Mouse (Mus musculus): Measurements from ENCODE around the gene Rps19.
A peak's percentile ranks its signal among the peaks of the same experiment; 100 is the strongest.
"Not testable (repeated sequence)": the region's sequence is repeated elsewhere in the genome, so short reads cannot be mapped to it uniquely, and the experiment has no call there.

Rps19 gene

DNA sequence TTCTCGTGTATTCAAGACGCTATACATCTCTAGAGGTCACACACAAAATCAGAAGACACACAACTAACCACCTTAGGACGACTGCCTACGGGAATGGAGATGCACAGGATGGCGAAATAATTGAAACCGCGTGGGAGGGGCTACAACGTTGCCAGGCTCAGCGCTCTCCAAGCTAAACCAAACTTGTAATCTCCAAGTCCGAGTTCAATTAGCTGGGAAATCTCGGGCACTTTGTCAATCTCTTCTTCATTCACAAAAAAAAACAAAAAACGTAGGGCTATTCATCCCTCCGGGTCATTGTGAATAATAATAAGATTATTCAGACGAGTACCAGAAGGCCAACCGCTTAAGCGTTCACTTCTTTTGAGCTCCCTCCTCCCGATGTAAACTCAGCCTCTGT, 15.1 kb upstream of the Rps19 start:
- no peak for DNase-seq (ENCODE audit: extremely low read depth, insufficient read length, low spot score)

DNA sequence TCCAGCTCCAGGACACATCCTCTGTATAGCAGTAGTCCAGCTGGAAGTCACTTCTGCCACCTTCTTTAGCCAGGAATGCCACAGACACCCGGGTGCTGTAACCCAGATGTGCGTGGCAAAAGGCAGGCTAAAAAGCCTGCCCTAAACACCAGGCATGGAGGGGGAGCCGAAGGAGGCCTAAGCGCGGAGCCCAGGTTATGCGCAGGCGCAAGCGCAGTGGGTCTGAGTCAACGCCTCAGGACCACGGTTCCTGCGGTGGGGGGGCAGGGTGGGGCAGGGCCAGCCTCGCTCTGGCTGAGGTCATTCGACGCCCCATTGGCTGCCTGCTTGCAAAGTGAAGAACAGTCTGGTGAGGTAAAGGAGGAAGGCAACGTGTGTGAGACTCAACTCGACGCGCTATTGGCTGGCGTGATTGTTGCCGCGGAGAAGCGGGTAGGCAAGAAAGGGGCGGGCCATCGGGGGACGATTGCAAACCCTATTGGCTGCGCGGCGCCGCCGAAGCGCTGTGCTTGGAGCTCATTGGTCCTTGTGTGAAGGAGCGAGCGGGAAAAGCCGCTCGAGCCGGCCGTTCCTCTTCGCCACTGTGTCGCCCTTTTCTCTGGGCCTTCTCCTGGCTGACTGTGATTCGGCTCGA, 14.5 kb upstream of the Rps19 start, which contains the start of the genes Lypd4 and Dmrtc2:
Gene Lypd4, minus strand, starts transcription at position 410 of the 634 bp plus-strand sequence.
Gene Dmrtc2, plus strand, starts transcription at position 526 of the 634 bp plus-strand sequence.
- no peak for DNase-seq (ENCODE audit: extremely low read depth, insufficient read length, low spot score)

DNA sequence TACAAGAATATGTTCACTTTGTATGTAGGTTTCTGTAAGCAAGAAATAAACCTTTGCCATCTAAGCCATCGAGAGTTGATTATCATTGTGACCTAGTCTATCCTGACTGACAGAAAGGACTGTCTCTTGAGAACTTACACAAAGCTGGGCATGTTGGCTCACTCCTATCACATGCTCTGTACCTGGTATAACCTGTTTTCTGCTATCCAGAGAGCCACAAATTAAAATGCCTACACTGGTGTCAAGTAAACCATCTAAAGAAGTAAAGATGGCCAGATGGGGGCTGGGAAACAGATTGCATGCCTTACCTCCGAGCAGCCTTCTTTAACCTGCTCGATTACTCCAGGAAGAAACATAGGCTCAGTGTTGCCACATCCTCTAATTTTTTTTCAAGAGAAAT, 6.6 kb upstream of the Rps19 start:
- DNase-seq (ENCODE audit: extremely low read depth, insufficient read length, low spot score) = no peak

DNA sequence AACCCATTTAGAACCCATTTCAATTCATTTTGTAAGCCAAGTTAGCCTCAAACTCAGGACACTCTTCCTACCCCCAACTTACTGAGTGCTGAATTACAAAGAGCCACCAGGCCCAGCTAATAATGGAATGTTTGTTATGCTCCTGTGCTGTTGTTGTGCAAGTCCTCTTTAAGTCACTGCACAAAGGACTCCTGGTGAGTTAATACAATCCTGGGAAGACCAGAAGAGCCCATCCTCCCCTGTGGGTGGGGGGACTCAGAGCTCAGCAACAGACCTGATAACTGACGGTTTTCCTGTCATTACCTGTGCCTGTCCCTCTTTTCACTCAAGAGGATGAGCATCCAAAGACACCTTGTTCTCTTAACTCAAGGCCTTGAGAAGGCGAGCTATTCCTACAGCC, 4.6 kb upstream of the Rps19 start:
- no peak for DNase-seq (ENCODE audit: extremely low read depth, insufficient read length, low spot score)

DNA sequence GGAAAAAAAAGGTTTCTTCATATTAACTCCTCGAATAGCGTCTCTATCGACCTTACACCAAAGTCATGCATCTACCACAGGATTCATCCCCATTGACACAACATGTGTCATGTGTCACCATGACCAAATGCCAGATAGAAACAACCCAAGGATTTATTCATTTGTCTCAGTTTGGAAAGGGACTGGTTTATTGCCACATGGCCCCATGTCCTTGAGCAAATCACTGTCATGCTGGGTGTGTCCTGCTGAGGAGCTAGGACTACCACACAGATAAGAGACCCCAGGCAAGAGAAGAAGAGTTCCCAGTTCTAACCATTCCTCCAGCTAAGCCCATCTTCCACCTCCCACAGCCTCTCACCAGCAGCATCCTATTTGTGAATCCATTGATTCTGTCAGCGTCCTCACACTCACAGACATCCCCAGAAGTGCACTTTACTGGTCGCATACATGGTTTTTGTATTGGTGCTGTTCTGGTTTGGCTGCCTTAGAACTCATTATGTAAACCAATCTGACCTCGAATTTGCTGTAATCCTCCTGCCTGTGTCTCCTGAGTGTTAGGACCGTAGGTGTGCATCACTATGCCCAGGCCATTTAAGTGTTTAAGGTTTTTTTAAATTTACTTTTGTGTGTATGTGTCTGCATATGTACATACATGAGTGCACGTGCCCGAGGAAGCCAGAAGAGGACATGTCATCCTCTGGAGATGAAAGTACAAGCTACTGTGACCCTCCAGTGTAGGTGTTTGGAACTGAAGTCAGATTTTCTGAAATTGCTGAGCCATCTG, 1.6 kb upstream of the Rps19 start:
- DNase-seq (ENCODE audit: extremely low read depth, insufficient read length, low spot score) = no peak

DNA sequence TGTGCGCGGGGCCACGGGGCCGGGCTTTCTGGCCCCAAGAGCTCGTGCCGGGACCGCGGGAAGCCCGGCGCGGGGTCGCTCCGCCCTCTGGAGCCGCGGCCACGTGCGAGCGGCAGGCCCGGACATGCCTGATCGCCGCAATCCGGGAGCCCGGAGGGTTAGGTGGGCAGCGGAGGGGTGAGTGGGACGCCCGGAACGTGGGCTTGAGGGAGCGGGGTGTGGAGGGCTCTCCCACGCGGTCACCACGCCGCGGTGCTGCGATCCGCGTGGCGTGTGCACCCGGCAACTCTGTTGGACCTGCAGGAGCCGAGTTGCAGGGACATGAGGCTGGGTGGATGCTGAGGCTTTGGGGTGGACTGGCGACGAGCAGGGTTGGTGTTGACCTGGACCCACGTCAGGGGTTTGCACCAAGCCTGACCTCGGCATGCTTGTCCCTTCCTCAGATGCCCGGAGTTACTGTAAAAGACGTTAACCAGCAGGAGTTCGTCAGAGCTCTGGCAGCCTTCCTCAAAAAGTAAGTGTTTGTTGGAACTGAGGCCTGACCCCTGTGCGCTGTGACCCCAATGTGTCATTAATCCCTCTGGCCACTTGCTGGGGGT, 621 bp downstream of the Rps19 start:
- no peak for DNase-seq (ENCODE audit: extremely low read depth, insufficient read length, low spot score)

DNA sequence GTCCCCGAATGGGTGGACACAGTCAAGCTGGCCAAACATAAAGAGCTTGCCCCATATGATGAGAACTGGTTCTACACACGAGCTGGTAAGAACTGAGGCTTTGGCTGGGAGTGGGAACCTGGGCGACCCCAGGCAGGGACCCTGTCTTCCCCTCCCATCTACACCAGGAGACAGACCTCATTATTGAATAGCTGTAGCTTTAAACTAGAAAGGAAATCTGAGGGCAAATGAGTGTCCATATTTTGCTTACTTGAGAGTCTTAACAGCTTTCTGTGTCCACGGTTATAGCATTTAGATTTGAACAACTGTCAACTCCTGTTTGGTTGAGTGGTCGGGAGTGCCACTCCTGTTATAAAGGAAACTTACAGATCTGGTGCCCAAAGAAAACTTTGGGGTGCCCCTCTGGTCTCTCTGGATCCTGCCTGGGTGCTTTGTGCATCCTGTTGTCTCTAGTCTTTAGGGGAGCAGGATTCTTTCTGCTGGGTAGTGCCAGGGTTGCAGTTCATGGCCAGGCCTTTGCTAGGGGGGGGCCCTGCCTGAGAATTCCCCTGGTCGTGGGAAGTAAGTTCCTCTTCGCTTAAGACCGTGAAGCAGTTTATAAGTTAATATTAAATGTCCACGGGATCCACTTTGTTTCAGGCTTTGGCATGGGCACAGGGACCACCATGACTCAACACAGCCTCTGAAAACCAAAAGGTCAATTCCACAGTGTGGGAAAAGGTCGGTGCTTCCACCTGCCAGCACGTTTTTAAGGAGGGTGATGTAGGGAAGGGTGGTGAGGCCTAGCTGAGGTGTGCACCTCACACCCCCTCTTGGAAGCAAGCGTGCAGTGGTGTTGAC, 1.5 kb downstream of the Rps19 start:
- DNase-seq (ENCODE audit: extremely low read depth, insufficient read length, low spot score) = no peak

DNA sequence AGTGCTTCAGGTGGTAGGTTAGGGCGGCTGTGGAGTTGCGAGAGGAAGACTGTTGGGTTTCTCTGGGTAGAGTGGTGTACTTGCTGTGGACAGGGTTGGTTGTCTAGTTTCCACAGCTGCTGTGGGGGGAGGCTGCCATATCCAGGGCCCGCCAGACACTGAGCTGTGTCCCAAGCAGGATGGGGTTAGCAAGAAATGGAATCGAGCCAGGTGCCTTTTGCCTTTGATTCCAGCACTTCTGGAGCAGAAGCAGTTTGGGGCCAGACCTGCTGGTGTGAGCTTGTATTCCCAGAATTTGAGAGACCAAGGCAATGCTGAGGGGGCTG, 2.1 kb downstream of the Rps19 start:
- DNase-seq (ENCODE audit: extremely low read depth, insufficient read length, low spot score) = no peak

DNA sequence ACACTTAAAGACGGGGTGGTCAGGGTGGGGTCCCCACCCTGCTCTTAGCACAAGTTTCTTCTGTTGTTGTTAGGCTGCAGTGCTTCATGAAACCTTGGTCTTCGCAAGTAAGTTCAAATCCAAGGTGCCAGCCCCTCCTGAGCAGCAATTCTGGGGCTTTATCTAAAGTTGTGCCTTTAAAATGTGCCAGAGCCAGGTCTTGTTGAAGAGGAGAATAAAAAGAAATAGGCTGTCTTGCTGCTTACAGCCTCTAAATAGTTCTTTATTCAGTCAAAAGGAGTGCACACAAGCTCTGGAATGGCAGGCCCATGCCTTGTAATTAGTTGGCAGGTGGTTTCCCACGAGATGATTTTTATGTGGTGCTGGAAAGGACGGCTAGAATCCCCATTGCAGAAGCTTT, 2.9 kb downstream of the Rps19 start:
- DNase-seq (ENCODE audit: extremely low read depth, insufficient read length, low spot score) = no peak

DNA sequence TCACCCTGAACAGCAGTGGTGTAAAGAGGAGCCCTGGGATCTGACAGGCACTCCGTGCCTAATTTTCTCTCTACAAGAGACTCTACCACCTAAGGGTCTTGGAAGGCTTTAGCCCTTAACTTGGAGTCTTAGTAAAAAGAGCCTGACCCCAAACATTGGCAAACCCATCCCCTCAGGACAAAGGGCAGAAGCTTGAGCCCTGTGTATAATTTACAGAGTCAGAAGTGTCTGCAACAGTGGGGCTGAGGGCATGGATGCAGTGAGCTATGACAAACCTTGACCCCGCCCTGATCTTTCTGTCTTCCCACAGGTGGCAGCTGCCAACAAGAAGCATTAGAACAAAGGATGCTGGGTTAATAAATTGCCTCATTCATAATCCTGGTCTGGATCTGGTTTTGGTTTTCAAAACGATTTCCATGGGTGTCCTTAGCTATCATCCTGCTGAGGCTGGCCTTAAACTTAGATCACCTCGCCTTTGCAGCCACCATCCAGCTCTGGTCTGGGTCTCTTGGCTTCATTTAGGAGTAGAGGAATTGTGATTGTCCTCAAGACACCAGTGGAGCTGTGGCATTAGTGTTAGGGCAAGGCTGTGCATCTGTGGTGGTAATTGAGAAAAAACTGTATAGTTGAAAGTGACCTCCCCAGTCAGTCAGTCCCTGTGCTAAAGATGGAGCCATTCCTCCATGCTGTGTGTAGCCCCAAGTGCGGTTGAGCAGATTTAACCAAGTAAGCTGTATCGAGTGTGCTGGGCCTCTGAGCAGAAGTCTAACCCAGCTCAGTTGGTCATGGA, 5.5 kb downstream of the Rps19 start:
- DNase-seq (ENCODE audit: extremely low read depth, insufficient read length, low spot score) = no peak

DNA sequence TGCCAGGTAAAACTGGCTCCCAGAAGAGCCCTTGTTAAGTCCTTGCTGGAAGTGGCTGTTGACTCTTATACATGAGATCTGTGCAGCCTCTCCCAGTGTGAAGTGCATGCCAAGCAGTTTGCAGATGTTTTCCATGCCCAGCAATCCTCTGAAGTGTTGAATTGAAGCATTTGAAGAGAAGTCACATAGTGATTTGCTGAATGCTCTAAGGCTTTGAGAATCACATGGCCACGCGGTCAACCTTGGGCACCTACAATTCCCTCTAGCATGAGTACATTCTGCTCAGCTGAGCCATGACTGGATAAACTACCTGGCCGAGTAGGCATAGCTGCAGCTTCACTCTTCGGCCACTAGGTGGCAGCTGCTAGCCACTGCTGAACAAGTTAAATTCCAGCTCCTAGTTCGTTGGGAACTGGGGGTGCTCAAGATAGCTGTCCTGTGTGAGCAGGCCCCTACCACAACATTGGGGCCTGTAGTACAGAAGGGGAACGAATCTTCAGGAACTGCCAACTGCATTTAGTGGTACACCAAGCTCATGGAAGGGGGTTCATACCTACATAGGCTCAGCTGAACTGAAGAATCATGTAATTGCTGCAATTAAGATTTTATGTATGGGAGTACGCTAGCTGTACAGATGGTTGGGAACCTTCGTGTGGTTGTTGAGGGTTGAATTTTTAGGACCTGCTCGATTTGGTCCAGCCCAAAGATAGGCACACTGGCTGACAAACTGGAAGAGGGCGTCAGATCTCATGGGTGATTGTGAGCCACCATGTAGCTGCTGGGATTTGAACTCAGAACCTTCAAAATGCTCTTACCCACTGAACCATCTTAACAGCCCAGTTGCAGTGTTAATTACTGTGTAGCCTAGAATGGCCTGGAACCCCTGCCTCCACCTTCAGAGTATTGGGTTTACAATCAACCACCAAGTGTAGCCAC, 6.4 kb downstream of the Rps19 start:
- DNase-seq (ENCODE audit: extremely low read depth, insufficient read length, low spot score) = peak; percentile 44

DNA sequence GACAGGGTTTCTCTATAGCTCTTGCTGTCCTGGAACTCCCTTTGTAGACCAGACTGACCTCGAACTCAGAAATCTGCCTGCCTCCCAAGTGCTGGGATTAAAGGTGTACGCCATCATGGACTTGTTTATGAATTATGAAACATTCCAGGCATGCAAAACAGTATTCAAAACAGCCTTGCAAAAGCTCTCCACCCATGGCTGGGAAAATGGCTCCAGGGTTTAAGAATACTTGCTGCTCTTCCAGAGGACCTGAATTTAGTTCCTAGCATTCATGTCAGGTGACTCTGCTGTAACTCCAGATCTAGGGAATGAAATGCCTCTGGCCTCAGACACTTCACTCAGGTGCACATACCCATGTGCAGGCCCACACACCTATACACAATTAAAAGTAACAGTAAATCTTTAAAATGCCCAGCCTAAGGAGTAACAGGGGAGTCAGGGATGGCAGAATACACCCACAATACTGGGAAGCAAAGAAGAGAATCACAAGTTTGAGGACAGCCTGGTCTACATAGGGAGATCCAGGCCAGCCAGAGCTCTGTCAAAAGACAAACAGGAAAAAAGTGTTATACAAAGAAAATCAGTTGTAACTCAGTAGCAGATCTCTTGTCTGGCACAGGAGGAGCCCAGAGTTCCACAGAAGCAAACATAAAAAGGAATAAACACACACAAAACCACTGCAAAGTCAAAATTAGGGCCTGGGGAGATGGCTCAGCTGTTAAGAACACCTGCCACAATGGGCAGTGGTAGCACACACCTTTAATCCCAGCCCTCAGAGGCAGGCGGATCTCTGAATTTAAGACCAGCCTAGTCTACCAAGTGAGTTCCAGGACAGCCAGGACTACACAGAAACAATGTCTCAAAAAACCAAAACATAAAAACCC, 7.3 kb downstream of the Rps19 start:
- DNase-seq (ENCODE audit: extremely low read depth, insufficient read length, low spot score) = no peak

DNA sequence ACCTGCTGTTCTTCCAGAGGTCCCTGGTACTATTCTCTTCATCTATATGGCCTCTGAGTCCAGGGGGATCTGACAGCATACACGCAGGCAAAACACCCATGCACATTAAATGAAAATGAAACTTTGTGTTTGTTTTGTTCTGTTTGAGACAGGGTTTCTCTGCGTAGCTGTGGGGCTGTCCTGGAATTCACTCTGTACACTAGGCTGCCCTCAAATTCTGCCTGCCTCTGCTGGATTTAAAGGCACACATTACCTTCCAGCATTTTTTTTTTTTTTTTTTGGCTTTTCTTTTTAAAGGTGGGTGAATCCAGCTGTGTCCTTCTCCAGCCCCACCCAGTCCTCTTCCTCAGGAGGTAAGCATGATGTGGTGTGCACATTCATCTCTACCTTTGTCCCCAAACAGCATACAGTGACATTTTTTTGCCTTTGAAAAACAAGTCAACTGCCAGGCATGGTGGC, 8.0 kb downstream of the Rps19 start:
- no peak for DNase-seq (ENCODE audit: extremely low read depth, insufficient read length, low spot score)

DNA sequence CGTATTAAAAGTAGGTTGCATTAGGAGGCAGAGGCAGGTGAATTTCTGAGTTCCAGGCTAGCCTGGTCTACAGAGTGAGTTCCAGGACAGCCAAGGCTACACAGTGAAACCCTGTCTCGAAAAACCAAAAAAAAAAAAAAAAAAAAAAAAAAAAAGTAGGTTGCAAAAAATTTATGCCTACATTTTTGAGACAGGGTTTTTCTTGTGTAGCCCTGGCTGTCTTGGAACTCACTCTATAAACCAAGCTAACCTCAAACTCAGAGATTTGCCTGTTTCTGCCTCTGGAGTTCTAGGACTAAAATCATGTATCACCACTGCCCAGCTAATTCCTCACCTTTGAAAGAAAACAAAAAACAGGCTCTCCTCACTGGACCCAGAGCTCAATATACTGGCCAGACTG, 11.6 kb downstream of the Rps19 start:
- DNase-seq (ENCODE audit: extremely low read depth, insufficient read length, low spot score) = not testable (repeated sequence)

DNA sequence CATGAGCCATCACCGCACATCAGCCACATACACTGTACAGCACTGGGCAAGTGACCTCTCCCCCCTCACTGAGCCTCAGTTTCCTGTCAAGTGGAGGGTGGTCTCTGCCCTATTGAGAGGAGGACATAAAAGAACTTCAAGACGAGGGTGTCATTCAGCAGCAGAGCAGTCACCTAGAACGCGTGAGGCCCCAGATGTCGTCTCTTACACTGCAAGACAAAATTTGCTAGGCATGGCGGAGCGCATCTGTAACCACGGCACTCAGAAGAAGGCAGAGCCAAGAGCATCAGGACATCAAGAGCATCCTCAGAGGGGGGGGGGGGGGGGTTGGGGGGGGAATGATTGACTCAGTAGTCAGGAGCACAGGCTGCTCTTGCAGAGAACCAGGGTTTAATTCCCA, 12.1 kb downstream of the Rps19 start:
- DNase-seq (ENCODE audit: extremely low read depth, insufficient read length, low spot score) = no peak

DNA sequence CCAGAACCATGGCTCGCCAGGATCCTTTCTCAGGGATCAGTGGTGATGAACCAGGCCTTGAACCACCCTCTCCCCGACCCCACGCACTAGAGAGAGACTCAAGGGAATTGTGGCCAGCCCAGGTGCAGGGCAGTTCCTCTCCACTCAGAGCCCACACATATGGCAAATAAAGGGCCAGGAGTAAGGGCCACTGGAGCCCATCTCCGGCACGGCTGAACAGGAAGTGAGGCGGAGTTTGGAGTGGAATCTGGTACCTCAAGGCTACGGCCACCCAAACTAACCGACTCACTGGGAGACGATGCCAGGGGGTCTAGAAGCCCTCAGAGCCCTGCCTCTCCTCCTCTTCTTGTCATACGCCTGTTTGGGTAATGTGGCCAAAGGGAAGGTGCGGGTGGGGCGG, 13.1 kb downstream of the Rps19 start, which contains the start of gene Cd79a:
Gene Cd79a, plus strand, starts transcription at position 158 of the 400 bp plus-strand sequence.
- no peak for DNase-seq (ENCODE audit: extremely low read depth, insufficient read length, low spot score)

DNA sequence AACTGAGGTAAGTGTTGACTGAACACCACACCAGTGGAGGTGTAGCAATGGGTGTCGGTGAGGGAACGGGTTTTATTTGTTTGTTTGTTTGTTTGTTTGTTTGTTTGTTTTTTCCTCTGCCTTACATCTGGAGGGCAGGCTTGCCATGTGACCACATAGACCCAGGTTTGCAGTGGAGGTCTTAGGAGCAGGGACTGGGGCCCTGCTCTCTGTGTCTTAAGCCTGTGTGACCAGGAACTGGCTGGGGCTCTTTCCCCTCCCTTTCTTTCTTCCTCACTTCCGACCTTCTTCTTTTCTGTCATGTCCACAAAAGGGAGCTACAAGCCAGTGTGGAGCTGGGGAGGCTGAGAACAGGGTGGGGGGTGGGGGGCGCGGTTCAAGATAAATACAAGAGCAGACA, 13.8 kb downstream of the Rps19 start:
- DNase-seq (ENCODE audit: extremely low read depth, insufficient read length, low spot score) = no peak

DNA sequence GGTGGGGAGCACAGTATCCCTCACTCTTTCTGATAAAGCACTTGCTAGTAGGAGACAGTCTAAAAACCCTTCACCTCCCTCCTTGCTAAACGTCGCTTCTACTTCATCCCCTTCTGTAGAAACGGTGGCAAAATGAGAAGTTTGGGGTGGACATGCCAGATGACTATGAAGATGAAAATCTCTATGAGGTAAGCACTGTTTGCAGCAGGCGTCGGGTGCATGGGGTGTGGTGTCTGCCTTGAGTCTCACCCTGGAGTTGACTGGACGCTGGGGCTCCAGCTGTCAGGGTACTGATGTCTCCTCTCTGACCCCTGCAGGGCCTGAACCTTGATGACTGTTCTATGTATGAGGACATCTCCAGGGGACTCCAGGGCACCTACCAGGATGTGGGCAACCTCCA, 16.9 kb downstream of the Rps19 start:
- DNase-seq (ENCODE audit: extremely low read depth, insufficient read length, low spot score) = no peak
